Mouse (Mus musculus) lung, adult 2 months (tissue): Measurements from ENCODE around the gene Cd96.

Experiments used
- CTCF ChIP-seq: fragments of 200-500 bp; IDR thresholded peaks from 2 replicates; pipeline ENCODE4 v1.5.1; 2011; ENCODE audit warnings: mild to moderate bottlenecking, low read length, control low read depth; ENCODE audit not compliant: insufficient read depth
- POLR2A ChIP-seq: fragments of 200-500 bp; IDR thresholded peaks from 2 replicates; pipeline ENCODE4 v1.6.1; 2011; ENCODE audit warnings: low read depth, mild to moderate bottlenecking, control low read depth, low read length, borderline replicate concordance; ENCODE audit errors: extremely low read depth

DNA sequence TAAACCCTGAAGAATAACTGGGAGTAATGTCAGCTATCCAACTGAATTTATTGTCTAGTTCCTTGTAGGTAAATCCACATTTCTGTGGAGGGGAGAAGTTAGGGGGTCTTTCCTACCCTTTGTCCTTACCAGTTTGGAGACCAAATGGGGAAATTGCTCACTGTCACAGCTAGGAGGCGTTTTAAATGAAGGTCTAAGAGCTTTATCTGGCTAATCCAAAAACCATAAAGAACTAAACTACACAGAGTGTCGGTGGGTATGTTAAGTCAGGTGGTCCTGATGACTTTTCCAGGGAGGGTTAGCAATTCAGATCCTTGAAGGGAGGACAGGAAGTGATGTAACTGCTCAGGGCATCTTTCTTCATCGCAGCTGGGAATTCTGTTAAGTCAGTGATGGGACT is 556 bp upstream of the Cd96 start:
- no peak for TF ChIP-seq POLR2A
- TF ChIP-seq CTCF, result no peak
